Mouse (Mus musculus) ES-E14 (cell line): Measurements from ENCODE around the gene Slc4a7.

Experiments
- CHD2 ChIP-seq: IDR thresholded peaks from 2 replicates; pipeline ENCODE4 v1.6.1; 2014; ENCODE audit warnings: mild to moderate bottlenecking, low read depth, low read length, inconsistent platforms
- HCFC1 ChIP-seq: IDR thresholded peaks from 2 replicates; pipeline ENCODE4 v1.6.1; 2012; ENCODE audit warnings: low read length, inconsistent platforms, borderline replicate concordance; ENCODE audit not compliant: insufficient read depth
- MAFK ChIP-seq: IDR thresholded peaks from 2 replicates; pipeline ENCODE4 v1.6.1; 2014; ENCODE audit warnings: mild to moderate bottlenecking, low read depth, low read length, inconsistent platforms; ENCODE audit not compliant: insufficient read depth
- ZC3H11A ChIP-seq: IDR thresholded peaks from 2 replicates; pipeline ENCODE4 v1.6.1; 2012; ENCODE audit warnings: low read depth, mild to moderate bottlenecking, inconsistent platforms, low read length, borderline replicate concordance
- ZNF384 ChIP-seq: IDR thresholded peaks from 2 replicates; pipeline ENCODE4 v1.6.1; 2012; ENCODE audit warnings: low read depth, low read length, inconsistent platforms

GRCm38 (mm10) chr14:14833498-14833897 is 131.4 kb downstream of the Slc4a7 start:
- no peak for TF ChIP-seq ZNF384
- TF ChIP-seq ZC3H11A: no peak
- no peak for TF ChIP-seq HCFC1
- no peak for TF ChIP-seq MAFK
- no peak for TF ChIP-seq CHD2
